Mouse (Mus musculus) kidney, adult 8-10 months (tissue): ENCODE data around the gene Clec2i.
"Not testable (repeated sequence)": the region's sequence is repeated elsewhere in the genome, so short reads cannot be mapped to it uniquely, and the experiment has no call there.

ENCODE experiments used
- DNase-seq, 2 experiments: peaks; one replicate each; pipeline ENCODE4 v3.0.0; 2022

Clec2i gene

DNA sequence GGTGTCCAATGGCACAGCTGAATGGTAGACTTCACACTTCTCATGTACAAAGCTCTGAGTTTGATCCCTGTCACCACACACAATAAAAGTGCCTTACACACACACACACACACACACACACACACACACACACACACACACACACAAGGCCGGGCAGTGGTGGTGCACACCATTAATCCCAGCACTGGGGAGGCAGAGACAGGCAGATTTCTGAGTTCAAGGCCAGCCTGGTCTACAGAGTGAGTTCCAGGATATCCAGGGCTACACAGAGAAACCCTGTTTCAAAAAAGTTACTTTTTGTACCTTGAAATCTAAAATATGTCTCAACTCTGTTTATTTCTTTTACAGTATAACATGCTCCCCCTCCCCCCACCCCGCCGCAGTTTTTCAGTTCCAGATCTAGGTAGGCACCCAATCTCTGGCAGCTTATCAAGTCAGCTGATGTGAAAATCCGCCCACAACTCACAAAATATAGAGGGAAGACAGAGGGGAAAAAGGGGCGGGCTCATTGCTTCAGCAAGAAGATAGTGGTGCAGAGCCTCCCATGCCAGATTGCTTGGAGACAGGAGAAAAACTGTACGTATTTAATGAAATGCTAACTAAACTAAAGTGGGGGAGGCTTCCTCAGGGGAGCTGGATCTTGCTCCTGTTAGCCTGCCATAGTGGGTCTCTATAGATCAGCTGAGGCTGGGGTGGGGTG is at the start of gene Clec2i:
Gene Clec2i, plus strand, starts transcription at position 498 of the 700 bp plus-strand sequence.
- not testable (repeated sequence) for DNase-seq

DNA sequence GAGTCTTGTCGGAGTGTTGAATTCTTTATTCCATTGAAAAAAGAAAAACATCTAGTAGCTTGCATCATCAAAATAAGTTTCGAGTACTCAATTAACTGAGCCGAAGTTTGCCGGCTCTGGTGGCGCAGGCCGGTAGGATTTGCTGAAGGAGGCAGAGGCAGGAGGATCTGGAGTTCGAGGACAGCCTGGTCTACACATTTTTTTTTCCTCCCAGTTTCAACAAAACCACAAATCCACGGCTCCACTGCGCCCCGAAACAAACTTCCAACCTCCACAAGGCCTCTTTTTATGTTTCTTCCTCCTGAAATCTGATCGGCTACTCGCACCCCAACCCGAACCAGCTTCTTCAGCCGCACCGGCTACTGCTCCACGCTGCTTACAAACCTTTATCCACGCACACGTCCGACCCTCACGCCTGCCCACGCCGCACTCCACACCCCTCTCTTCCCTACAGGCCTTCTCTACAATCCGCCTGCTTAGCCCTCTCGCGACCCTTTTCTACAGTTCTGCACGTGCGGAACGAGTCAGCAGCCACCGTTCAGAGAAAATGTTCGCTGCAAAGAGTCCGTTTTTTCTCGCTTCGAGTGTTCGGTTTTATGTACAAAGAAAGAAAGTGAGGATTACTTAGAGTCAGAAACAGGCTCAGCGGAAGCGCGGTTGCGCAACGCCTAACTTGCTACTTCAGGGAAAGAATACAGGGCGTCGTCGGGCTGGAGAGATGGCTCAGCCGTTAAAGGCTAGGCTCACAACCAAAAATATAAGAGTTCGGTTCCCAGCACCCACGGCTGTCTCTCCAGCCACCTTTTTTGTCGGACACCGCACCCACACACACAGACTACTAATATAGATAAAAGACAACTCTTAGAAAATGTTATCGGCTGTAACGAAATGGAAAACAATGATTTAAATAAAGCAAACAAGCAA is 48.8 kb upstream of the Clec2i start:
- peak; percentile 91 to 94 for DNase-seq

- peak; percentile 88 to 91 for DNase-seq
Observed at GRCm38 (mm10) chr6:128839266-128839771, 48.1 kb upstream of the Clec2i start.

GRCm38 (mm10) chr6:128839921-128840320 is 47.5 kb upstream of the Clec2i start:
- no peak for DNase-seq

GRCm38 (mm10) chr6:128840669-128841068 is 46.7 kb upstream of the Clec2i start:
- DNase-seq = not testable (repeated sequence)

DNA sequence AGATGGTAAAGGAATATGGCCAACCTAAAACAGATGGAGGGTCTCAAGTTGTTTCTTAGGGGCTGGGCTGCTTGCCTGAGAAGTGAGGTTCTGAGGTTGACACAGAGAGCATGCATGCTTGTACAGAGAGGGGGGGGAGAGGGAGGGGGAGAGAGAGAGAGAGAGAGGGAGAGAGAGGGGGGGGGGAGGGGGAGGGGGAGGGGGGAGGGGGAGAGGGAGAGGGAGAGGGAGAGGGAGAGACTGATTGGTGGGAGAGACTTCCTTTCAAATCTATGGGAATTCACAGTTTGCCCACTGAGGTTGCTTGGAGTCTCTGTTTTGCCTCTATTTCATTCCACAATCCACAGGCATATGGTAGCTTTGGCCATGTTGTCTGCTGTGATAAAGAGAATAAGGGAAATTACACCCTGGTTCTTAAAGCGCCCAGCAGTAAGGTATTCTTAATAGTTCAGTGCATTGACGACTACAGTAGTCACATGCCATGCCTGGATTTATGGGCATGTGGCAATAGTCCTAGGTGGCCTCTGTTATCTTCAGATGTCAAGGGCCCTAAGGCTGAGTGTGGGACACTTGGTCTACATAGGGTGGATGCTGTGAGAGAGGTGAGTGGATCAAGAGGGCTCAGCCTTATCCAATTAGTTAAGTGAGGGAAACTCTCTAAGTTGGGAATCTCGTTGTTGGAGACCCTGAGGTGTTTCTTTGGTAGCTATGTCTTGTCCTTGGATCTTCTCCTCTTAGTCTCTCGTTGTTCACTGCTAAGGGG is 45.9 kb upstream of the Clec2i start:
- no peak for DNase-seq

DNA sequence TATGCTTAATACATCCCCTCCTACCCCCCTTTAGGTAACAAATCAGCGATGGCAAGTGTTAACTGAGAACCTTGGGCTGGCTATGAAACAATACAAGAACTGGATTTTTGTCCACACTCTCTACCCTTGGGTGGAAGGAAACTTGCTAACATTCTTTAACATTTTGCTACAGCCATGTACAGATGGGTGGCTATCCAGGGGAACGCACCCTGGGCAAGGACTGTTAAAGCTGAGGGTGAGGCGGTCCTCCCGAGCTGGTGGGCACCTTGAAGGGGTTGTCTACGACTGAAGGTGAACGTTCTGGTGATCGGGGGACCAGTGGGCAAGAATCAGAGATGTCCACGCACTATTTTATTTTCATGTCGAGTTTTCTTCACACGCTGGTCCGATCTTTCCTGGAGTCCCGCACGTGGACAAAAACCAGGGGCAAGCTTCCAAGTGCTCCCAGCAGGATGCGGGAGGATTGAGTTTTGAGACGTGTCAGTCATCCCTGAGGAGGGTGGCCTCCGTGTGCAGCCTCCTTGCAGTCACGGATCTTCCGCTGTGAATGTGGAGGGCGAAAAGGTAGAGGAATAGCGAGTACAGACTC is 44.9 kb upstream of the Clec2i start:
- DNase-seq = peak in 1 of 2 experiments; percentile 43

- peak; percentile 93 to 94 for DNase-seq
Observed at GRCm38 (mm10) chr6:128842945-128843478, 44.4 kb upstream of the Clec2i start.

DNA sequence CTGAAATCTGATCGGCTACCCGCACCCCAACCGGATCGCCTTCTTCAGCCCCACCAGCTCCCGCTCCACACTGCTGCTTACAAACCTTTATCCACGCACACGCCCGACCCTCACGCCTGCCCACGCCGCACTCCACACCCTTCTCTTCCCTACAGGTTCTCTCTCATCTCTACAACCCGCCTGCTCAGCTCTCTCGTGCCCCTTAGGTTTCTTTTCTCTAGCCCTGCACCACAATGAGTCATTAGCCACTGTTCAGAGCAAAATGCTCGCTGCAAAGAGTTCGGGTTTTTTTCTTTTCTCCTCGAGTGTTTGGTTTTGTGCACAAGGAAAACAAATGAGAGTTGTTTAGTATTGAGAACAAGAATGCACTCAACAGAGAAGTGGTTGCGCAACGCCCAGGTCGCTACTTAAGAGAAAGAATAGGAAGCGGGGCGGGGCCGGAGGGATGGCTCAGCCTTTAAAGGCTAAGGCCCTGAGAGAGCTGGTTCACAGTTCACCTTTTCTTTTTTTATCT is 43.9 kb upstream of the Clec2i start:
- DNase-seq = peak; percentile 66 to 78

DNA sequence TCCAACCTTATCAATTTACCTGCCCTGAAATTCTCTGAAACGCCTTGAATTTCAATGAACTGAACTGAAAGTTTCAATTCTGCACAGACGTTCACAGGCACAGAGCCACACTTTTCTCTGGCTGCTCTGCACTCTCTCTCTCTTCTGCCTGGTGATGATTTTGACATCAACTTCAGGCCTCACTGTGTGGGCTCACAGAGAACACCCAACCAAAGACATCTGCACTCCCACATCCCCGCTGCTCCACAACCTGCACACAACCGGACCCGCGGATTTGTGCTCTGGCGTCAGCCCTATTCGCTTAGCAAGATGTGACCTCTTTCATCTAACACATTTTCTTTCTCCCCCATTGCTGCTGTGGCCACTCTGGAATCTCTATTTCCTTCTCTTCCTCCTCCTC is 43.3 kb upstream of the Clec2i start:
- DNase-seq = no peak

DNA sequence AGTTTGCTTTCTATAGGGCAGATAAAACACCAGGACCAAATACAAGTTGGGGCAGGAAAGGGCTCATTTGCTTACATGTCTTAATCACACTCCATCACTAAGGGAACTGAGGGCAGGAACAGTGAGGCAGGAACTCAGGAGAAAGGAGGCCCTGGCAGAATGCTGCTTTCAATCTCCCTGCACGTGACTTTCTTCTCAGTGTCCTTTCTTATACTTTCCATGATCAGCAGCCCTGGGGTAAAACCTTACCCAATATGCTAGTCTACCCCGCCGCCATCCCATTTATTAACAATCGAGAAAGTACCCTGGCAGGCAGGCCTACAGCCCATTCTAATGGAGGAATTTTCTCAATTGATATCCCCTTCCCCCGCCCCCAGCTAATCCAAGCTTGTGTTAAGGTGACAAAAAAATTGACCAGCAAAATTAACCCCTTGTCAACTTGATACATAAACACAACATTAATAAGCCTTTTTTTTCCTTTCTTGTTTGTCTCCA is 42.8 kb upstream of the Clec2i start:
- DNase-seq = no peak

DNA sequence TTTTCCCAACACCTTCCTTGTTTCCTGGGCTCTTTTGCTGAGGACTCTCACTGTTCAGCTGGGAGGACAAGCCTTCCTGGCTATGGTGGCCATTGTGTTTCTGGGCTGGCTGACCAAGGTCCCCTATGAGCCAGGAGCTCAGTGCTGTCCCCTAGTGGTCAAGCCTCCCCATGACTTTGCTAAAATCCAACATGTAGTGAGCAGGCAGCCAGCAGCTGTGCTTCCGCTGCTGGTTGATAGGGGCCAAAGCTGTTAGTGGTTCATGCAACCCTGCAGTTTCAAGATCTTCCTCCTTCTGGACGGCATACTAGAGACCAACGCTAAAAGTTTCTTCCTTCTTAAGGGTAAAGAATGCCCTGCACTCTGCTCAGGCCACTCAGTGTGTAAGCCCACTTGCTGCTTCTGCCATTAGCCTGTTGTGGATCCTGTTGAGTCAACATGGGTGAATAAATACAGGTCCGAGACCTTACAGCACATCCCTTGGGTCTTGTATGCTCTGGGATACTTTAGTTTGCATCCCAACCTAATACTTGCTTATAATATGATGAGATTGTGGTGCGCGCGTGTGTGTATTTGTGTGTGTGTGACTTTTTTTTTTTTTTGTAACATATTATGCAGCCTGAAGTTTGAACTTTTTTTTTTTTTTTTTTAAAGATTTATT is 41.9 kb upstream of the Clec2i start:
- DNase-seq = peak; percentile 87 to 93

DNA sequence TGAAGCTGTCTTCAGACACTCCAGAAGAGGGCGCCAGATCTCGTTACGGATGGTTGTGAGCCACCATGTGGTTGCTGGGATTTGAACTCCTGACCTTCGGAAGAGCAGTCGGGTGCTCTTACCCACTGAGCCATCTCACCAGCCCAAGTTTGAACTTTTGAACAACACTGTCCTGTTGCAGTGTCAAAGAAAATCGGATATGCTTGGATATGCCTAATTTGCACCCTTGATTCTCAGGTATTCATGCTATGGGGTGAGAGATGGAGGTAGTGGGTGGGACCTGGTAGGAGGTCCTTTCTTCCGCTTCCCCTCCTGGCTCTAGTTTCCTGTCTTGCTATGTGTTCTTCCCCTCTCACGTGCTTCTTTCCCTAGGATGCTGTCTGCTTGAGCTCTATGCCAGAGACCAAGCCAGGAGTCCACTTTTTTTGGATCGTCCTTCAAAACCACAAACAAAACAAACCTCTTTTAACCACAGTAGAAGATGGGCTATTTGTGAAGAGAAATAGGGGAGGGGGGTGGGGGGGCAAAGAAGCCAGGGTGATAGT is 41.3 kb upstream of the Clec2i start:
- no peak for DNase-seq

- DNase-seq = no peak
Observed at GRCm38 (mm10) chr6:128847401-128847800, 40.0 kb upstream of the Clec2i start.

DNA sequence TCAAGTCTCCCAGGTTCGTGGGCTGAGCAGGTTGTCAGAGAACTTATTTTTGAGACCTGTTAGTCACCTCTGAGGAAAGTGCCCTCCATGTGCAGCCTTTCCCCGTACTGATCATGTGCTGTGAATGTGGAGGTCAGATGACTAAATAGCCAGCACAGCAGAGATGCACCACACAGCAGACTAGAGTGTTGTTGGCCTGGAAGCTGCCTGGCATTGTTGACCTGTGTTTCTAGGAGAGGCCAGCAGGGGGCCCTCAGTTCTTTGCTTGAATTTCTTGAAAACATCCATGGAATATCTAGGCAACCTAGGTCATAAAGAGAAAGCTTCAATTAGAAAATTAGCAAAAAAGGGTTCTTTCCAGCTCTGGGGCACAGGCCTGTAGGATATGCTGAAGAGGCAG is 37.5 kb upstream of the Clec2i start:
- DNase-seq = peak in 1 of 2 experiments; percentile 68

- DNase-seq = peak; percentile 56 to 58
Observed at GRCm38 (mm10) chr6:128850671-128851070, 36.7 kb upstream of the Clec2i start.

GRCm38 (mm10) chr6:128851151-128851550 is 36.2 kb upstream of the Clec2i start:
- no peak for DNase-seq

DNA sequence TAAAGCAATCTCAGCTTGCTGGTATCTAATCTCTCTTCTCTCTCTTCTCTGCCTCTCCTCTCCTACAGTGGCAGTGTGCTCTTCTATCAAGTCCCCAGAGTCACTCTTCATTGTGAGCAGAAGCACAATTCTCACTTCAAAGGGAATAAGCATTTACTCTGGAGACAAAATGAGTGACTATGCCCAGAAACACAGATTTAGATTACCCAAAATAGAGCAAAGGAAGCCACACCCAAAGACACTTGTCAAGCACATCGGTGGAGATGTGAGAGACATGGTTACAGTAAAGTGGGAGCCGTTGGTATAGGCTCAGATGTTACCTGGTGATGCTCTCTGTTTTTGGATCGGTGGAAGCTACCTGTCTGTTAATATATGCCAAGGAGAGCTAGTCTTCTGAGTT is 34.6 kb upstream of the Clec2i start:
- DNase-seq = no peak

GRCm38 (mm10) chr6:128854024-128854820 is 33.2 kb upstream of the Clec2i start:
- peak; percentile 62 to 78 for DNase-seq

- DNase-seq = no peak
Observed at GRCm38 (mm10) chr6:128854895-128855294, 32.5 kb upstream of the Clec2i start.
